Mouse (Mus musculus) G1E (cell line): ENCODE data around the gene Col15a1. TPM values are rescaled to one million over a fixed set of nuclear protein-coding genes. Genes with fewer than 3 reads are reported as not detected.

ENCODE experiments used
- ATAC-seq: 2 replicates; pipeline ENCODE4 v1.8.0; 2016; ENCODE audit warnings: mild to moderate bottlenecking; ENCODE audit not compliant: insufficient number of reproducible peaks, poor library complexity, low FRiP score, severe bottlenecking; ENCODE audit errors: extremely low read depth
- DNase-seq: peaks from one replicate; pipeline ENCODE4 v3.0.0; 2012; ENCODE audit warnings: low spot score
- H3K27me3 ChIP-seq: 2 replicates; pipeline ENCODE4 v1.6.1; 2012; ENCODE audit warnings: mild to moderate bottlenecking, low read length, inconsistent platforms; ENCODE audit not compliant: insufficient read depth
- H3K36me3 ChIP-seq: replicated peaks from 2 replicates; pipeline ENCODE3; 2012; ENCODE audit warnings: mild to moderate bottlenecking, inconsistent platforms
- H3K4me1 ChIP-seq: 2 replicates; pipeline ENCODE4 v1.6.1; 2012; ENCODE audit warnings: low read depth, low read length, inconsistent platforms, mixed read lengths; ENCODE audit not compliant: insufficient read depth
- H3K4me3 ChIP-seq: 2 replicates; pipeline ENCODE4 v1.5.1; 2012; ENCODE audit warnings: low read depth, mild to moderate bottlenecking, inconsistent platforms, low read length, moderate library complexity, mixed read lengths
- H3K9me3 ChIP-seq: replicated peaks from 2 replicates; pipeline ENCODE4 v1.6.1; 2012; ENCODE audit warnings: inconsistent platforms
- CTCF ChIP-seq: IDR thresholded peaks from 2 replicates; pipeline ENCODE4 v1.5.1; 2012; ENCODE audit warnings: low read depth, low read length, inconsistent platforms, mixed read lengths
- GATA1 ChIP-seq: IDR thresholded peaks from 2 replicates; pipeline ENCODE4 v1.6.1; 2012; ENCODE audit warnings: borderline replicate concordance, low read length, inconsistent platforms, mixed read lengths
- GATA2 ChIP-seq: IDR thresholded peaks from 2 replicates; pipeline ENCODE4 v1.6.1; 2012; ENCODE audit warnings: low read depth, low read length, inconsistent platforms, borderline replicate concordance
- POLR2AphosphoS5 ChIP-seq: IDR thresholded peaks from 2 replicates; pipeline ENCODE4 v1.6.1; 2012; ENCODE audit warnings: low read depth, low read length, inconsistent platforms; ENCODE audit not compliant: insufficient replicate concordance
- TAL1 ChIP-seq: conservative IDR thresholded peaks from 2 replicates; pipeline ENCODE4 v1.6.1; 2012; ENCODE audit warnings: low read depth, low read length, inconsistent platforms, mixed read lengths
- polyA plus RNA-seq: library from polyadenylated mRNA; stranded (reverse); fragments of >175 nt; gene quantifications from 2 replicates; pipeline ENCODE4 v1.2.3, GENCODE M21; 2012
- total RNA-seq, 2 experiments: library from RNA; stranded (forward) in 1 of 2; stranded (reverse) in 1 of 2; fragments of 200-1000 nt in 1 of 2; fragments of >200 nt in 1 of 2; fragmentation: Nextera tagmentation in 1 of 2; gene quantifications; 2 replicates each; pipeline ENCODE4 v1.2.3; 2014 to 2017

Gene Col15a1
- total and polyA plus RNA-seq, 3 experiments: 0.22 TPM; not detected in 2

DNA sequence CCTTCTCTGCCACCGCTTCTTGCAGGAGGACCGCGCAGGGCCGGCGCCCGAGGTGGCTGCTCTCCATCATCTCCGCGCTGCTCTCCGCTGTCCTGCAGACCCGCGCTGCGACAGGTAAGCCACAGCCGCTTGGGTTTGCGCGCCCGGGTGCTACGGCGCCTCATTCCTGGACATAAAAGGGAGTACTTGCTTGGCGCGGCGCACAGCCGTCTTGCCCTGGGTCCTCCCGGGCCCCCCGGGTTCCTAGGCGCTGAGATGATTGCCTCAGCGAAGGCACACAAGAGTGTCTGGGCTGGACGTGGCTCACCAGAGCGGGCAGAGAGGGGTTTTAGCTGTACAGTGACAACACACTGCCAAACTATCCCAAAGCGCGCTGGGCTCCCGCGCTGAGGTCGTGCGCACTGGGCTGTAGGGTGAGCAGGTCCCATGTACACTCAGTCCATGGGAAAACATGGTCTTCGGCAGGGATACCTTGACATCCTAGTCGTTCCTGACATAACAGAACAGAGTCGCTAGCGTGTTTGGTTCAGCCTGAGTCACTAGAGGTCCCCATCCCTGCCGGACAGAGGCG is 545 bp downstream of the Col15a1 start:
- ATAC-seq: no peak
- TF ChIP-seq CTCF (no peak), POLR2AphosphoS5 (no peak)

DNA sequence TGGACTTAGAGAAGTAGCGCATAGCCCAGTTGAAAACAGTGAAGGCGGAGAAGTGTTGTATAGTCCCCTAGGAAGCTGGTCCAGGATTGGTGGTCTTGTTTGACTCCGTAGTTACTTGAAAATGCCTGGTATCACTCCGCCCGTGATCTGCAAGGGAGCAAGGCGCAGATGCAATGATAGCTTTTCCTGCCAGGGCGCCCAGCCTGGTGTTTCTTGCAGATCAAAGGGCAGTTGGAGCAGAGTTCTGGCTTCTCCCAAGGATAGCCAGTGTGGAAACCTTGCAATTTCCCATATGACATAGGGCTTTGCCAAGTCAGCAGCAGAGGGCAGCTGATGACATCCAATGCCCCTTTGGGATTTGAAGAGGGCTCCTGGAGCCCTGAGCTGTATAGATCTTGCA is 1.5 kb downstream of the Col15a1 start:
- H3K36me3 ChIP-seq: no peaks in the 10 kb centered on the region
- peaks cover 59% of the 10 kb centered on the region for H3K9me3 ChIP-seq
- H3K4me3 ChIP-seq: no peak overlapping the region
- no peaks in the 10 kb centered on the region for H3K27me3 ChIP-seq
- ATAC-seq: no peak
- DNase-seq: no peak
- no peaks in the 10 kb centered on the region for H3K4me1 ChIP-seq
- TF ChIP-seq POLR2AphosphoS5 (no peak), TAL1 (no peak), GATA2 (no peak), CTCF (no peak), GATA1 (no peak)

More for the DNA sequence above, 545 bp downstream of the Col15a1 start:
- Histone ChIP-seq H3K9me3 (peaks cover 63% of the 10 kb centered on the region), H3K4me3 (peak overlapping the region; percentile 7; the same call in 1 of the 2 replicates), H3K36me3 (no peaks in the 10 kb centered on the region), H3K27me3 (no peaks in the 10 kb centered on the region), H3K4me1 (no peaks in the 10 kb centered on the region)
- no peak for DNase-seq

DNA sequence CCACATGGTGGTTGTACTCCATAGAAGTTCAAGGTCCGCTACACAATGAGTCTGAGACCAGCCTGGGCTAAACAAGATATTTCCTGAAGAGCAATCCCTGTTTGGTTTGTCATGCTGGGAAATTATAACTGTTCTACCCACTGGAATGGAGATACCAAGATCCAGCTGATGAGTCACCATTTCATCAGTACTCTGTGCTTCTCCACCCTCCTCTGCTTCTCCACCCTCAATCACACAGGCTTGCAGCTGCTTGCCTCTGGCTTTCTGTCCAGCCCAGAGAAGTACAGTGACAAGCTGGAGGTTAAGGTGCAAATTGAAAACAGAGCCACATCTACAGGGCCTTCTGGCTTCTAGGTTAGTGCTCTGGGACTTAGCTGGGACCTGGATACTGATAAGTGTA is 10.9 kb downstream of the Col15a1 start:
- TF ChIP-seq GATA2: no peak
- no peak for TF ChIP-seq GATA1
- TF ChIP-seq TAL1: no peak
- TF ChIP-seq POLR2AphosphoS5: no peak
- TF ChIP-seq CTCF: no peak
- Histone ChIP-seq H3K4me3 (no peak overlapping the region), H3K9me3 (peaks cover 43% of the 10 kb centered on the region), H3K4me1 (no peaks in the 10 kb centered on the region), H3K36me3 (no peaks in the 10 kb centered on the region), H3K27me3 (no peaks in the 10 kb centered on the region)
- ATAC-seq (no peak), DNase-seq (no peak)

DNA sequence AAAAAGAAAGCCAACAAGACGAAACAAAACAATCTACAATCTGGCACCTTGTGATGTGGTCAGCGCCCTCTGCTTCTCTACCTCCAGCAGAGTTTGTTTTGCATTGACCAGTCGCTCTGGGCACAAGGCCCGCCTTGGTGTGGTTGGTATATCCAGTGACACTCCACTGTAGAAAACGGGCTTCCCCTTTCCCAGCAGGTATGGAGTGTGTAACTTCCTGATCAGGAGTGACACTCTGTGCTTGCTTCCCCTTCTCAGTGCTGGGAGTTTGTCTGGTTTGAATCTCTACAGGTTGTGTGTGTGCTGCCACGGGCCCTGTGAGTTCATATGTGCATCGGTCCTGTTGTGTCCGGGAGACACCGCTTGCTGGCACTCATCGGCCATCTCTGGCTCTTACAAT is 11.4 kb downstream of the Col15a1 start:
- H3K9me3 ChIP-seq: peaks cover 44% of the 10 kb centered on the region
- H3K27me3 ChIP-seq: no peaks in the 10 kb centered on the region
- ATAC-seq (no peak), DNase-seq (no peak)
- no peak overlapping the region for H3K4me3 ChIP-seq
- TF ChIP-seq TAL1 (no peak), POLR2AphosphoS5 (no peak), CTCF (no peak), GATA1 (no peak), GATA2 (no peak)
- H3K36me3 ChIP-seq: no peaks in the 10 kb centered on the region
- no peaks in the 10 kb centered on the region for H3K4me1 ChIP-seq

DNA sequence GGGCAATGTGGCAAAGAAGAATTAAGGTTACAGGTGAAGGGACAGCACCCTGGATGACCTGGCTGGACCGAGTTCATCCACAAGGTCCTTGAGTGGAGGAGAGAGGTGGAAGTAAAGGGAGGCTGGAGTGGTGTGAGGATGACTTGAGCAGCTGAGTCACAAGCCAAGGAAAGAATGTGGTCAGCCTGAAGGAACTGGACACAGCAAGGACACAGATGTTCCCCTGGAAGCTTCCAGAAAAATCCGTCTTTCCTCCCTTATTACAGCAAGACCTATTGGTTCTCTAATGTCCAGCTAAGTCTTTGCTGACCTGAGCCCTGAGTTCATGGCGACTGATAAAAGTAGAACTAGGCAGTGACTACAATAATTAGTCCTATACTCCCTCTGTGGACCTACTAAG is 12.6 kb downstream of the Col15a1 start:
- H3K36me3 ChIP-seq: no peaks in the 10 kb centered on the region
- H3K4me1 ChIP-seq: no peaks in the 10 kb centered on the region
- DNase-seq: no peak
- TF ChIP-seq GATA1: no peak
- TF ChIP-seq TAL1: no peak
- TF ChIP-seq CTCF: no peak
- TF ChIP-seq GATA2: no peak
- TF ChIP-seq POLR2AphosphoS5: no peak
- ATAC-seq: no peak
- H3K9me3 ChIP-seq: peaks cover 42% of the 10 kb centered on the region
- H3K4me3 ChIP-seq: no peak overlapping the region
- no peaks in the 10 kb centered on the region for H3K27me3 ChIP-seq

DNA sequence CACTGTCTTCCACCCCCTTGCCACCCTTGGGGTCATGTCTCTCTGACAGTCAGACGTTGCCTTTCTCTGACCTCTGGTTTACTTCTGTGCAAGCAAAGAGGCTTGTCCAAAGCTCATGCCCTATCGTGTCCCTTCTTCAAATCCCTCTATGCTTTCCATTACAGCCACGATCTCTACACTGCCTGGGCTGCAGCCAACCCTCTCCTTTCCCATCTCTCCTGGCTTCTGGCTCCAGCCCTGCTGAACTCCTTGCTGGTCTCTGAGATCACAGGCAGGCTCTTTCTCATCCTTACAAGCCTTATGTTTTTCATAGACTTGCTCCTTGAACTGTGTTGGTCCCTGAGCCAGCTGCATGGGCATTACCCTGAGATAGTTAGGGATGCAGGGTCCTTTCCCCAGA is 14.2 kb downstream of the Col15a1 start:
- Histone ChIP-seq H3K27me3 (no peaks in the 10 kb centered on the region), H3K4me3 (no peak overlapping the region), H3K9me3 (peaks cover 54% of the 10 kb centered on the region), H3K36me3 (no peaks in the 10 kb centered on the region), H3K4me1 (no peaks in the 10 kb centered on the region)
- no peak for ATAC-seq
- no peak for TF ChIP-seq TAL1
- TF ChIP-seq GATA1: no peak
- TF ChIP-seq CTCF: no peak
- TF ChIP-seq POLR2AphosphoS5: no peak
- no peak for TF ChIP-seq GATA2
- no peak for DNase-seq

DNA sequence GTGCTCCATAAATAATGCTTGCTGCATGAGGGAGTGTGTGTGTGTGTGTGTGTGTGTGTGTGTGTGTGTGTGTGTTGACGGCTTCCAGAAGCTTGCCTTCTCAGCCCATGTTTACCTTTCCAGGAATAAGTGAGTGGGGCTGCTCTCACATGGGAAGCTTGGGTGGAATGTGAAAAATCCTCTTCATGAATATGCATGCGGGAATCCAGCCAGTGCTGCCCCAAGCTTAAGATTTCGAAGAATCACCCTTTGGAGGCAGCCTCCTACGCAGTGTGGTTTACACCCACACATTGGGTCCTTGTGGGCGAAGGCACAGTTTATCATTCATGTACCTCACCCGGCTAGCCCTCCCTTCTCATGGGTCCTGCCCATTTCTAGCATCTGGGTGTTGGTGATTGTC is 18.0 kb downstream of the Col15a1 start:
- Histone ChIP-seq H3K9me3 (peaks cover 63% of the 10 kb centered on the region), H3K4me1 (no peaks in the 10 kb centered on the region), H3K4me3 (no peak overlapping the region), H3K27me3 (no peaks in the 10 kb centered on the region), H3K36me3 (no peaks in the 10 kb centered on the region)
- ATAC-seq (no peak), DNase-seq (no peak)
- TF ChIP-seq POLR2AphosphoS5 (no peak), GATA1 (no peak), CTCF (no peak), TAL1 (no peak), GATA2 (no peak)
